Mouse (Mus musculus): ENCODE results near the gene Zfp691.

GRCm38 (mm10) chr4:119181456-119181855, 7.5 kb upstream of the Zfp691 start:
- TF ChIP-seq POLR2A (IDR thresholded peaks at IDR 0.05; ENCODE audit: control insufficient read depth, extremely low read depth, insufficient read depth, low read length, poor library complexity) (no peak), CTCF (IDR thresholded peaks at IDR 0.05; ENCODE audit: borderline replicate concordance, control insufficient read depth, extremely low read depth, insufficient read depth, low read length, poor library complexity) (no peak)

Data from thymus, adult 2 months (tissue).